Mouse (Mus musculus) yolk sac, embryonic 10.5 days (tissue): Measurements from ENCODE around the gene Cerk.
"Not testable (repeated sequence)": the region's sequence is repeated elsewhere in the genome, so short reads cannot be mapped to it uniquely, and the experiment has no call there.

Source experiments
- DNase-seq: peaks from one replicate; pipeline ENCODE4 v3.0.0-alpha.2; 2017; ENCODE audit warnings: low spot score

The Cerk gene

GRCm38 (mm10) chr15:86185689-86186569 is at the start of gene Cerk:
Gene Cerk, minus strand, starts transcription at chr15:86186141.
- peak; percentile 60 for DNase-seq

- DNase-seq = no peak
Measured at GRCm38 (mm10) chr15:86234517-86235441, 48.8 kb upstream of the Cerk start.

GRCm38 (mm10) chr15:86234001-86234400 is 48.1 kb upstream of the Cerk start:
- no peak for DNase-seq

GRCm38 (mm10) chr15:86231831-86232512 is 46.0 kb upstream of the Cerk start:
- DNase-seq = no peak

- DNase-seq = no peak
Measured at GRCm38 (mm10) chr15:86231170-86231569, 45.2 kb upstream of the Cerk start.

GRCm38 (mm10) chr15:86229623-86230022 is 43.7 kb upstream of the Cerk start:
- no peak for DNase-seq

GRCm38 (mm10) chr15:86229088-86229487 is 43.1 kb upstream of the Cerk start:
- no peak for DNase-seq

- no peak for DNase-seq
Measured at GRCm38 (mm10) chr15:86228186-86228585, 42.2 kb upstream of the Cerk start.

GRCm38 (mm10) chr15:86226968-86227367 is 41.0 kb upstream of the Cerk start:
- DNase-seq = no peak

GRCm38 (mm10) chr15:86226221-86226620 is 40.3 kb upstream of the Cerk start:
- DNase-seq = no peak

GRCm38 (mm10) chr15:86224972-86225551 is 39.1 kb upstream of the Cerk start:
- DNase-seq = no peak

- DNase-seq = not testable (repeated sequence)
Measured at GRCm38 (mm10) chr15:86221901-86222300, 36.0 kb upstream of the Cerk start.

GRCm38 (mm10) chr15:86221369-86221768 is 35.4 kb upstream of the Cerk start:
- DNase-seq = no peak

- no peak for DNase-seq
Measured at GRCm38 (mm10) chr15:86220715-86221114, 34.8 kb upstream of the Cerk start.

GRCm38 (mm10) chr15:86220229-86220630 is 34.3 kb upstream of the Cerk start:
- no peak for DNase-seq

- DNase-seq = no peak
Measured at GRCm38 (mm10) chr15:86219534-86220228, 33.7 kb upstream of the Cerk start.

- not testable (repeated sequence) for DNase-seq
Measured at GRCm38 (mm10) chr15:86216641-86217040, 30.7 kb upstream of the Cerk start.

- no peak for DNase-seq
Measured at GRCm38 (mm10) chr15:86214549-86215201, 28.7 kb upstream of the Cerk start.

- DNase-seq = peak; percentile 94
Measured at GRCm38 (mm10) chr15:86213753-86214548, 28.0 kb upstream of the Cerk start, which contains the start of gene Tbc1d22a. Gene Tbc1d22a, plus strand, starts transcription at chr15:86214459.

- DNase-seq = not testable (repeated sequence)
Measured at GRCm38 (mm10) chr15:86212193-86212592, 26.3 kb upstream of the Cerk start.
